Mouse (Mus musculus) C2C12 (cell line): ENCODE results near the gene Faiml.

Experiments used
- CEBPB ChIP-seq: IDR thresholded peaks from one replicate; pipeline ENCODE4 v1.6.1; 2011; ENCODE audit warnings: low read depth, mild to moderate bottlenecking, control low read depth, moderate library complexity
- CTCF ChIP-seq: IDR thresholded peaks from one replicate; pipeline ENCODE4 v1.5.1; 2011; ENCODE audit not compliant: control insufficient read depth, insufficient read depth, insufficient read length

- TF ChIP-seq CEBPB = no peak
- no peak for TF ChIP-seq CTCF
These were observed 7.6 kb downstream of the Faiml start for GRCm38 (mm10) chr9:99229450-99229849.
